Mouse (Mus musculus) brain, adult 2 months (tissue): ENCODE measurements at regions not wholly inside any gene's neighbourhood (a gene's known extent, or its start where the extent isn't known, plus 50 kb on each side); places are given as distances from the start of the nearest gene placed in this dataset.

Source experiments
- DNase-seq: peaks from one replicate; pipeline ENCODE4 v3.0.0; 2011; ENCODE audit warnings: low read depth, low spot score

GRCm38 (mm10) chr3:101162536-101163159, 52.6 kb upstream of the Ptgfrn start:
- no peak for DNase-seq

- peak; percentile 77 for DNase-seq
Measured at GRCm38 (mm10) chr3:101161941-101162531, 52.0 kb upstream of the Ptgfrn start.

GRCm38 (mm10) chr3:101161421-101161940, 51.4 kb upstream of the Ptgfrn start:
- DNase-seq, result no peak
